Mouse (Mus musculus) stomach, postnatal 0 days (tissue): ENCODE measurements around the gene Rprd1b.

Experiments
- CTCF ChIP-seq: IDR thresholded peaks from 2 replicates; pipeline ENCODE4 v1.5.1; 2016; ENCODE audit warnings: antibody characterized with exemption, low read depth, mild to moderate bottlenecking, moderate library complexity
- EP300 ChIP-seq: optimal IDR thresholded peaks from 2 replicates; pipeline ENCODE3; 2016; ENCODE audit warnings: antibody characterized with exemption

GRCm38 (mm10) chr2:158040396-158040795 is 12.1 kb downstream of the Rprd1b start:
- no peak for TF ChIP-seq CTCF
- no peak for TF ChIP-seq EP300
